Mouse (Mus musculus): ENCODE results near the gene Bahd1. TPM values are rescaled to one million over a fixed set of nuclear protein-coding genes. Genes with fewer than 3 reads are reported as not detected.

Bahd1 gene
- polyA plus RNA-seq (2012; rRNA removed), result 11.3 and 12.9 TPM in 2 replicates

DNA sequence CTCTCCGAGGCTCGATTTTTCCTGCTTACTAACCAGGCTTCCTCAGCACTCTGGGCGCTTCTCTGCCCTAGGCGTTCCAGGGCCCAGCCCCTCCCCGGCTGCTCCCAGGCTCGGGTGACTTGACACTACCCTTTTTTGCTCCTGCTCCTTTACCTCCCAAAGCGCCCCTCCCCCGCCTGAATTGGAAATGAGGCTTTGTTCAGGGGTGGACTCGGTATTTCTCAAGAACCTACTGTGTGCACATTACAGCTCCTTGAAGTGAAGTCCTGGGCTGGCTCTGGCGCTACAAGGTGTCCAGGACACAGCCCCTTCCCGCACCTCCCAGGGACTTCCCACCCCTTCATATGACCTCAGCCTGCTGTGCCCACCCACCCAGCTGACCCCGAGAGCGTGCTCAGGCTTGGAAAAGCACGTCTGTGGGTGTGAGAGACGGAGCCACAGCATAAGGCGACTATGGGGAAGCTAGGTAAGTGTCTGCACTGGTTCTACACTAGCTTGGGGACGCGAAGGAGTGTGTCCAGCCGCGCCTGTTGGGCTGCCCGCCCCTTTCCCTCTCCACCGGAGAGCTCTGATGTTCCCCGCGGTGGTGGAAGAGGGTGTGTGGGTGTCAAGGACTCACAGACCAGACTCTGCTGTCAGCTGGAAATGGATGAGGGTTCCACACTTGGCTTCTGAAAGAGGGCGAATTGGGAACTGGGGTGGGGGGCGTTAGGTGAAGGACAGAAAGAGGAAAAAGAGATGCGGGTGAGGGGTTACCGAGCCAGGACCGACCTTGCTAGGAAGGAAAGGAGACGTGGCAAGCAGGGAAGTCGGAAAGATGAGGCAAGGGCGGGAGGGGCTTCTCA lies at the start of gene Bahd1:
Gene Bahd1 (plus strand): TSS at position 397 of the 845 bp plus-strand sequence.
- DNase-seq (ENCODE audit: low read depth, low spot score), result no peak
- WGBS, result 3% methylated on average over 32 of the region's 32 CpGs

DNA sequence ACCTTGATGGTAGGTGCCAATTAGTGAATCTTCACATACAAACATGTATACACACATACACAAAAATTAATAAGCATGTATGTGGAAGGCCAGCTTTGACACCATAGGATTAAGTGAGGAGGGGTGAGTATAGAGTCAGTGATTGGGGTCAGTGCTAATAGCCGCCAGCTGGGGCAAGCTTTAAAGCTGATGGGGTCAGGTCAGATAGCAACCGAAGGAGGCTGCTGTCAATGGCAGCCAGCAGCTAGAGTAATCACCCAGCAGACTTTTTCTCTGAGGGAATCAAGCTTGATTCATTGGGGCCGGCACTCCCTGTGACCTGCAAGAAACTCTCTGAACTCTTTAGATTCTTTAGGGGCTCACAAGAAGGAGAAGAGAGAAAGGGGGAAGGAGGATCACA lies 48.4 kb upstream of the Bahd1 start:
- no peak for DNase-seq (ENCODE audit: low read depth, low spot score)
- WGBS, result 63% methylated on average over 3 of the region's 3 CpGs

DNA sequence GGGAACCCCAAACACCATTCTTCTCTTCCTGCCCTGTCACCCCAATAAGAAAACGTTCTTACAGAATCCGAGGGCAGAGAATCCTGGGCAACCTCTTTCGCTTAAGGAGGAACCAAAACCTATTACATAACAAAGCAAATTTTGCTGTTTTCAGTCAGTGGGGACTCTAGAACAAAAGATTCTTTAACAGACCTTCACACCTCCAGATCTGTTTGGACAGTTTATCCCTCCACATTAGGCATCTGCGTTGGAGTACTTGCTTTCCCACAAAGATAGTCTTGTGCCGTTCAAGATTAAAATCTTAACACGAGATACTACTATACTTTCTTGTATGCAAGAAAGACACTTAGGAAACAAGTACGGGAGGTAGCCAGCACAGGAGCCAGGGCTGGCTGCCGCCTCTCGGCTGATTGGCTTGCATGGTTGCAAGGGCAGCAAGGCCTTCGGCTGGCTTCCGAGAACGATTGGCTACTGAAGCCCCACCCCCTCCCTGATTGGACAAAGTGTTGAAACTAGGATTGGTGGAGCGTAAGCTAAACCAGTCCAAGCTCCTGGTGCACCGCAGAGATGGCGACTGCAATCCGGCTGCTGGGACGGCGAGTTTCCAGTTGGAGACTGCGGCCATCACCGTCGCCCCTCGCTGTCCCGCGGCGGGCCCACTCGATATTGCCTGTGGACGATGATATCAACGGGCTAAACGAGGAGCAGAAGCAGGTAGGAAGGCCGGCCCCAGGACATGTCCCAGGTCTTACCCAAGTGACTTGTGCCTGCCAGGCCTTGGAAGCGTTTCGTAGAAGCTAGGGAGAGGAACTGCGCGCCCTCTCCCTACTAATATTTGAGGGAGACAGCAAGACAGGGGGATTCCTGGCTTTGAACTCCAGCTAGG lies 38.5 kb upstream of the Bahd1 start, which contains the start of gene Ivd:
Gene Ivd (plus strand): TSS at position 501 of the 886 bp plus-strand sequence.
- DNase-seq (ENCODE audit: low read depth, low spot score), result peak; percentile 91
- under 1% methylated on average over 34 of the region's 34 CpGs for WGBS

- 8% methylated on average over 2 of the region's 3 CpGs for WGBS
- DNase-seq (ENCODE audit: low read depth, low spot score), result no peak
Observed at GRCm38 (mm10) chr2:118862340-118862675, 37.9 kb upstream of the Bahd1 start.

DNA sequence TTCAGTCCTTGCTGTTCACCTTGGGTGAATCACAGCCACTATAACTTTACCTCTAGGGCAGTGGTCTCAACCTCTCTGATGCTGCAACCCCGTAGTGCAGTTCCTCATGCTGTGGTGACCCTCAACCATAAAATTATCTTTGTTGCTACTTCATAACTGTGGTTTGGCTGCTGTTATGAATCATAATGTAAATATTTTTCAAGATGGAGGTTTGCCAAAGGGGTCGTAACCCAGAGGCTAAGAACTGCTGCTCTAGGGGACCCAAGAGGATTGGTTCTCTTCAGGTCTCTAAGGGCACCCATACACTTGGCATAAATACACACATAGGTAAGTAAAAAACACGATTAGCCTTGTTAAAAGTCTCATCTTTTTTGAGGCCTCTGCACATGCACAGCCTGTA lies 29.6 kb upstream of the Bahd1 start:
- no peak for DNase-seq (ENCODE audit: low read depth, low spot score)
- WGBS, result 30% methylated on average over 3 of the region's 3 CpGs

GRCm38 (mm10) chr2:118871032-118871431 lies 29.1 kb upstream of the Bahd1 start:
- no peak for DNase-seq (ENCODE audit: low read depth, low spot score)
- 60% methylated on average over 1 of the region's 1 CpGs for WGBS

DNA sequence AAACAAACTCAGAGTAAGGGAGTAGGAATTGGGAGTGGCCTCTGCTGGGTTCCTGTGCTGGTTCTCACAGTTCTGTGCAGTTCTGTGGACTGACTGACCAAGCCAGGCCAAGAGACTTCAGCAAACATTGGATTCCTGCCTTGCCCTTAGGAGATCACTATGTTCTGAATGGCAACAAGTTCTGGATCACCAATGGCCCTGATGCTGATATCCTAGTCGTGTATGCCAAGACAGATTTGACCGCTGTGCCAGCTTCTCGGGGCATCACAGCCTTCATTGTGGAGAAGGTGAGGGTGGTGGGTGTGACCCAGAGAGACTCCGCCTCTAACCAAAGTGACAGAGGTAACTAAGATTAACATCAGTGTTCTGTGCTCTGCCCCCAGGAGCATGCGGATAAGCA lies 27.2 kb upstream of the Bahd1 start:
- 81% methylated on average over 5 of the region's 5 CpGs for WGBS
- no peak for DNase-seq (ENCODE audit: low read depth, low spot score)

- WGBS, result 34% methylated on average over 6 of the region's 6 CpGs
- DNase-seq (ENCODE audit: low read depth, low spot score), result no peak
Observed at GRCm38 (mm10) chr2:118873890-118874430, 26.2 kb upstream of the Bahd1 start.

DNA sequence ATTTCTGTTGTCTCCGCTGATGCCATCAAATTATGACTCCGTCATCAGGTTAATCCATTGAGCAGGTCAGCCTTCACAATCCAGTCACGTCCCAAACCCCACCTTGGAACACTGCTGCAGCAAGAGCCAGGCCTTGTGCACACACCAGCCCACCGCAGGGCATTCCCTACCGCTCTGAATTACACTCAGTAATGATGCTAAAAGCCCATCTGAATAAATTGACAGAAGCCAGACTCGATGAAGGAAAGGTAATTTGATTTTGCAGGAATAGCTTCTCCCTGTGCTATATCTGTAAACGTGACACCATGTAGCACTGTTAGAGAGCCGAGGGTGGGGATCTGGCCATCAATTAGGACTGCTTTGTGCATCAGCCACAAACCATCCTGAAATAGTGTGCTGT lies 24.9 kb upstream of the Bahd1 start:
- no peak for DNase-seq (ENCODE audit: low read depth, low spot score)
- 92% methylated on average over 8 of the region's 8 CpGs for WGBS

GRCm38 (mm10) chr2:118876453-118876852 lies 23.7 kb upstream of the Bahd1 start:
- whole genome bisulfite sequencing, result 97% methylated on average over 9 of the region's 9 CpGs
- no peak for DNase-seq (ENCODE audit: low read depth, low spot score)

GRCm38 (mm10) chr2:118881019-118881418 lies 19.2 kb upstream of the Bahd1 start:
- no peak for DNase-seq (ENCODE audit: low read depth, low spot score)
- 74% methylated on average over 4 of the region's 4 CpGs for whole genome bisulfite sequencing

- WGBS, result 62% methylated on average over 5 of the region's 5 CpGs
- DNase-seq (ENCODE audit: low read depth, low spot score), result no peak
Observed at GRCm38 (mm10) chr2:118881956-118882355, 18.2 kb upstream of the Bahd1 start.

DNA sequence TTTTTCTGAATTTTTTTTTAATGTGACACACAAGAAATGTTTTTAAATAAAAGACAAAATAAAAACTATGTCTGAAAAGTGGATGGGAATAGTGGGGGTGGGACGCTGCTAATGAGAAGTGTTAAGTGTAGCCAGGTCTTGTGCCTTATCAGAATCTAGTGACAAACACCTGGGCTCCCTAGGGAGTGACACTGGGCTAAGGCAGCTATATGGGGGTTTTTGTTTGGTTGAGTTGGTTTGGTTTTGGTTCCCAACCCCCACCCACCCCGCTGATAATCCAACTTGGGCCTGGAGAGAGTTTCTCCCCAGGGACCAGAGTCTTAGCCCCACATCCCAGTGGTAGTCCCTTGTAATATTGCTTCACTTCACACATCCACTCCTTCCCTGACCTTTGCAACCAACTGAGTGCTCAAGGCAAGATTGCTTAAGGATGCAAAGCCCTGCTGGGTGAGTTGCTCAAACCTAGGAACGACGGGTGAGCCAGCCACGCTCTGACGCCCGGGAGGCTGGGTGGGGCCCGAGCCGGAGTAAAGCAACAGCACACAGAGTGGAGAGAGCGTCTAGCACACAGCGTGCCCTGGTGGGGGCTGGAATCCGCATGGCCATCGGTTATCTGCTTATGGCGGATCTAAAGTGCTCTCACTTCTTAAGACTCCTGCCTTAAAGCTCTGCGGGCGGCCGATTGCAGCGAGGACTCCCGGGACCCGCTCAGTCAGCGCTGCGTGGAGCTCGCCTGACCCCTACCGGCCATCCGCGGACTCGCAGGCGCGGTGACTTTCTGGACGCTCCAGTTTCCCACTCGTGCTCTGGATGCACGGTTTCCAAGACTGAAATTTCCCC lies 17.1 kb upstream of the Bahd1 start:
- no peak for DNase-seq (ENCODE audit: low read depth, low spot score)
- whole genome bisulfite sequencing, result 4% methylated on average over 32 of the region's 32 CpGs

DNA sequence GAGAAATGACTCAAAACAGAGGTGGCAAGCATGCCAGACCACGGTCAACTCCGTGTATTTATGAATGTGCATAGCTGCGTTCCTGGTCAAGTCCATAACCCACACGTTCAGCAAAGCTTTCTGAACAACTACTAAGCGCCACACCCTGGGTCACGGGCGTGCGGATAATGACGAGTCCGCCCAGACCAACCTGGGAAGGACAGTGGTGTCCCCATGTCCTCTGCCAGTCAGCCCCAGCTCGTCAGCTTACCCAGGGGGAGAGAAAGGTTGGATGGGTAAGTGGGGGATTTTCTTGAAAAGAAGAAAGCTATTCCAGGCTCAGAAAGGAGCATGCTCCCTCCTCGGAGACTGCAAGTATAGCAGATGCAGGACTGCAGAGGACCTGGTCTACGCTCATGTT lies 12.7 kb upstream of the Bahd1 start:
- DNase-seq (ENCODE audit: low read depth, low spot score), result no peak
- 36% methylated on average over 13 of the region's 13 CpGs for WGBS

DNA sequence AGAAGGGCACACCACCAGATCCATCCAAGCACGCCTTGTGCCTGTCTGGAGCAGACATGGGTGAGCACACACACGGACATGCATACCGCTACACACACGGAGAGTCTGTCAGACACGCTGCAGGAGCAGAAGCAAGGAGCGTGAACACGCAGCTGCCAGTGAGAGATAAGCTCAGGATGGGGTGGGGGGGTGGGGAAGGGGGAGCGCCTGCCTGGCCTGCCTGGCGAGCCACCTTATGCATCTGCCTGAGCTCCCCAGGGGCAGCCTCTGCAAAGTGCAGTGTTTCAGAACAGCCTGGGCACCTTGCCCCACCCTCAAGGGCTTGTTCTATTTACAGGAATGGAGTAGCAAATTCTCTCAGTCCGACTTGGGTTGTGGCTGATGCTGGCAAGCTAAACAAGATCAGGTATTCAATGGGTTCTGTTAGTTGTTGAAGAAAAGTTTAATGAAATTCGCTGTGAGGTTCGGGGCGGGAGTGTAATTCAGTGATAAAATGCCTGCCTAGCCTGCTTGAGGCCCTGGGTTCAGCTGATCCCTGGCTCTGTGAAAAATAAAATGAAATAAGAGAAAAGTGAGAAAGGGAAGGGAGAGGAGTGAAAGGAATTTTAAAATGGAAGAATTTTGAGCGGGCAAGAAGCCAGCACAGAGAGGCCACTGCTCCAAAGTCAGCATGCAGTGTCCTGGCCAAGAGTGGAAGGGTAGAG lies 12.2 kb upstream of the Bahd1 start:
- 26% methylated on average over 14 of the region's 14 CpGs for WGBS

DNA sequence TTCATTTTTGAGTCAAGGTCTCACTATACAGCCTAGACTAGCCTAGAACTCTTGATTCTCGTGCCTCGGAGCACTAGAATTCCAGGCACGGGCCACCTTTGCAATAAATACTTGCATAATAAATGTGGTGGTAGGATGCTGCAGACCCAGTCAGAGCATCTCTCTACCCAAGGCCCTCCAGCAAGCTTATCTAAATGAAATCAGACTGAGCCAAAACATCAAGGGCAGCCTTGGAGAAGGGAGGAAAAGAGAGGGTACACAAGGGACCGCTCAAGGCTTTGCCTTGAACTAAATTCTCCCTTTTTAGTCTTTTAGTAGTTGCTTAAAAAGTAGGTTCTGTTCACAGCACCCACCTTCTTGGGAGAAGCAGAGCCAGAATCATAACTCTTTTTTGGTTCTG lies 9.0 kb upstream of the Bahd1 start:
- no peak for DNase-seq (ENCODE audit: low read depth, low spot score)
- WGBS, result 83% methylated on average over 4 of the region's 4 CpGs

More for the DNA sequence above, 12.2 kb upstream of the Bahd1 start:
- DNase-seq (ENCODE audit: low read depth, low spot score), result no peak

DNA sequence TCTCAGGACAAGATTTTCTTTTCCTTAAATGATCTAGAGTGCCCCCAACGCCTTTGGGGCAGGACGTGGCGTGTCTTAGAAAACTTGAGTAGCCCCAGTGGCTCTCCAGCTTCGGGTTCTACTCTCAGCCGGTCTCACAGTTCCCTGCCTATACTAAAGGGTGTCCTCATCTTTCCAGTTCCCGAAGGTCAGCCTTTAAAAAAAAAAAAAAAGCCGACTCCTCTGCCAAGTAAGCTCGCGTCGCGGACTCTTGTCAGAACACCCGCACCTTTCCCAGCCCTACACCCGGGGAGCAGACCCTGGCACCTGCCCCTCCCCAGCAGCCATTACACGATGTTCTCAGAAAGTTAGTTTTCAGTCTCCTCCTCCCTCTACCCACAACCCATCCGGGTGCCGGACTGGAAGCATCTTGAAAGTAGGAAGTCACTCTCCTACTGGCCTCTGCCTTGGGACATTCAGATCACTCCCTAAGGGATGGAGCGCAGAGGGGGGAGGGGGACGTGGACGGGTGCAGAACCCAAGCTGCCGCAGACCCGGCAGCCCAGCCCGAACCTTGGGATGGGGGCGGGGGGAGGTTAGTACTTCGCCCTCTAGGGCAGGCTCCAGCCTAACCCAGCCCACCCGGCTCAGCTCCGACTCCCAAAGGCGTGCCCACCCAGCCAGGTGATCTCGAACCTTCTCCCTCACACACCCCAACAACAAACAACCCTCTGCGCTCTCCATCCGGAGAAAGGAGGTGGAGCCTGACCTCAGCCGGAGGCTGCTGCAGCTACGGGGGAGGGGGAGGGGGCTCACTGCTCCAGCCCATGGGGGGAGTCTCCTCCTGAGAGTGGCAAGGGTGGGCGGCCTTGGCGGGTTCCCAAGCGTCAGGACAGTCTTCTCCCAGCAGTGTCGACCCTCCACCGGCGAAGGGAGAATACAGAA lies 3.9 kb upstream of the Bahd1 start:
- 4% methylated on average over 38 of the region's 38 CpGs for WGBS
- no peak for DNase-seq (ENCODE audit: low read depth, low spot score)

DNA sequence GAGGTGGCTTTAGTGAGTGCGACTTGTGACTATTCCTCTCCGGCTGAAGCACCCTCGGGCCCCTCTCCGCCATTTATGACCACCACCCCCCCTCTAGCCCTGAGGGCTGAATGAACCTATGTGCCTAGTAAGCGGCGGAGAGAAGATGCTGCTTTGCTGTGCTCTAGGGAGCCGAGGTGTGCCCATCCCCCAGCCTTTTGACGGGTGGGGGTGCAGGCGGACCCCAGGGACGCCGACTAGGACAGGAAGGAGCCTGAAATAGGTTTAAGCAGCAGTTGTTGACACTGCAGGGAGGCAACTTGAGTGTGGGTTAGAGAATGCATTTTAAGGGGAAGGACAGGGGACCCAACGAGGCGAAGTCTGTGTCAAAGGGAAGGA lies 3.3 kb upstream of the Bahd1 start:
- no peak for DNase-seq (ENCODE audit: low read depth, low spot score)
- WGBS, result 4% methylated on average over 13 of the region's 13 CpGs

Data from large intestine, adult 2 months (tissue).